Mouse (Mus musculus) stomach, embryonic 16.5 days (tissue): ENCODE data around the gene Disc1. TPM values are rescaled to one million over a fixed set of nuclear protein-coding genes. Genes with fewer than 3 reads are reported as not detected.

Experiments
- ATAC-seq: fragments of 200-750 bp; cut with Nextera tagmentation; 2 replicates; pipeline ENCODE4 v1.8.0; 2017; ENCODE audit warnings: moderate number of reproducible peaks, moderate TSS enrichment; ENCODE audit not compliant: insufficient read depth, low FRiP score
- H3K27ac ChIP-seq: fragments of 300-500 bp; sonication (generic); 2 replicates; pipeline ENCODE4 v1.5.1; 2014; ENCODE audit warnings: low read length
- H3K27me3 ChIP-seq: fragments of 300-500 bp; sonication (generic); 2 replicates; pipeline ENCODE4 v1.6.1; 2014; ENCODE audit warnings: low read length, control low read depth, mixed read lengths; ENCODE audit not compliant: control insufficient read depth, insufficient read depth
- H3K36me3 ChIP-seq: fragments of 300-500 bp; sonication (generic); 2 replicates; pipeline ENCODE4 v1.6.1; 2014; ENCODE audit warnings: low read length; ENCODE audit not compliant: control insufficient read depth, insufficient read depth
- H3K4me1 ChIP-seq: fragments of 300-500 bp; sonication (generic); 2 replicates; pipeline ENCODE4 v1.6.1; 2014; ENCODE audit warnings: low read length, control low read depth, mixed read lengths; ENCODE audit not compliant: control insufficient read depth, insufficient read depth
- H3K4me2 ChIP-seq: fragments of 300-500 bp; sonication (generic); 2 replicates; pipeline ENCODE4 v1.6.1; 2014; ENCODE audit warnings: low read depth, low read length, mixed read lengths
- H3K4me3 ChIP-seq: fragments of 300-500 bp; sonication (generic); replicated peaks from 2 replicates; pipeline ENCODE4 v1.5.1; 2014; ENCODE audit warnings: mild to moderate bottlenecking, low read length
- H3K9ac ChIP-seq: fragments of 300-500 bp; sonication (generic); 2 replicates; pipeline ENCODE4 v1.6.1; 2014; ENCODE audit warnings: low read length
- H3K9me3 ChIP-seq: fragments of 300-500 bp; sonication (generic); replicated peaks from 2 replicates; pipeline ENCODE4 v1.6.1; 2016; ENCODE audit warnings: low read length, control low read depth; ENCODE audit not compliant: control insufficient read depth
- WGBS: fragments of 180-500 bp; shearing (Covaris S2); extraction: QIAGEN DNeasy Blood & Tissue Kit; methylation state at CpG from one replicate; pipeline ENCODE4 v1.1.7; 2014; 5-methylcytosine and 5-hydroxymethylcytosine counted together
- polyA plus RNA-seq: library from polyadenylated mRNA; unstranded; fragments of >200 nt; fragmentation: Nextera tagmentation; extraction: Ambion mirVana; gene quantifications from 2 replicates; pipeline ENCODE4 v1.2.1, GENCODE M21; 2015

Disc1 gene
- polyA plus RNA-seq, 1 experiment from 2014 or later = 1.5 TPM

- Histone ChIP-seq H3K9ac (no peak overlapping the region), H3K27me3 (no peaks in the 10 kb centered on the region), H3K36me3 (no peaks in the 10 kb centered on the region), H3K4me2 (no peak overlapping the region), H3K4me3 (no peak overlapping the region), H3K9me3 (no peaks in the 10 kb centered on the region), H3K4me1 (no peaks in the 10 kb centered on the region), H3K27ac (no peak overlapping the region)
- ATAC-seq = no peak
- 66% methylated on average over 5 of the region's 5 CpGs for WGBS
These were observed 103.6 kb downstream of the Disc1 start for GRCm38 (mm10) chr8:125157641-125158005.

GRCm38 (mm10) chr8:125159387-125159786 lies 105.4 kb downstream of the Disc1 start:
- no peak for ATAC-seq
- Histone ChIP-seq H3K9ac (no peak overlapping the region), H3K27ac (no peak overlapping the region), H3K4me2 (no peak overlapping the region), H3K4me1 (no peaks in the 10 kb centered on the region), H3K36me3 (no peaks in the 10 kb centered on the region), H3K9me3 (no peaks in the 10 kb centered on the region), H3K4me3 (no peak overlapping the region), H3K27me3 (no peaks in the 10 kb centered on the region)
- 68% methylated on average over 12 of the region's 12 CpGs for WGBS

GRCm38 (mm10) chr8:125163491-125163890 lies 109.5 kb downstream of the Disc1 start:
- ATAC-seq = no peak

GRCm38 (mm10) chr8:125163906-125164305 lies 109.9 kb downstream of the Disc1 start:
- no peak overlapping the region for H3K4me3 ChIP-seq
- H3K27ac ChIP-seq = no peak overlapping the region
- H3K27me3 ChIP-seq = no peaks in the 10 kb centered on the region
- H3K9me3 ChIP-seq = no peaks in the 10 kb centered on the region
- H3K4me1 ChIP-seq = 0 out of 2 replicates have a peak, but pooled peaks cover 3% of the 10 kb centered on the region
- ATAC-seq = no peak
- WGBS = 72% methylated on average over 6 of the region's 6 CpGs
- no peak overlapping the region for H3K4me2 ChIP-seq
- no peak overlapping the region for H3K9ac ChIP-seq
- H3K36me3 ChIP-seq = no peaks in the 10 kb centered on the region

More at GRCm38 (mm10) chr8:125163491-125163890, 109.5 kb downstream of the Disc1 start:
- Histone ChIP-seq H3K4me2 (no peak overlapping the region), H3K36me3 (no peaks in the 10 kb centered on the region), H3K27me3 (no peaks in the 10 kb centered on the region), H3K9me3 (no peaks in the 10 kb centered on the region), H3K4me1 (0 out of 2 replicates have a peak, but pooled peaks cover 3% of the 10 kb centered on the region), H3K4me3 (no peak overlapping the region), H3K9ac (no peak overlapping the region), H3K27ac (no peak overlapping the region)
- 71% methylated on average over 10 of the region's 10 CpGs for WGBS

- 72% methylated on average over 11 of the region's 11 CpGs for WGBS
- Histone ChIP-seq H3K9ac (no peak overlapping the region), H3K27ac (no peak overlapping the region), H3K9me3 (no peaks in the 10 kb centered on the region), H3K36me3 (no peaks in the 10 kb centered on the region), H3K4me1 (0 out of 2 replicates have a peak, but pooled peaks cover 3% of the 10 kb centered on the region), H3K4me2 (no peak overlapping the region), H3K4me3 (no peak overlapping the region), H3K27me3 (no peaks in the 10 kb centered on the region)
- no peak for ATAC-seq
These were observed 111.8 kb downstream of the Disc1 start for GRCm38 (mm10) chr8:125165505-125166446.

- Histone ChIP-seq H3K4me1 (0 out of 2 replicates have a peak, but pooled peaks cover 3% of the 10 kb centered on the region), H3K9ac (no peak overlapping the region), H3K27me3 (no peaks in the 10 kb centered on the region), H3K9me3 (no peaks in the 10 kb centered on the region), H3K4me2 (no peak overlapping the region), H3K4me3 (no peak overlapping the region), H3K36me3 (no peaks in the 10 kb centered on the region), H3K27ac (no peak overlapping the region)
- 78% methylated on average over 6 of the region's 6 CpGs for WGBS
- no peak for ATAC-seq
These were observed 112.5 kb downstream of the Disc1 start for GRCm38 (mm10) chr8:125166545-125166944.

GRCm38 (mm10) chr8:125166988-125167387 lies 113.0 kb downstream of the Disc1 start:
- Histone ChIP-seq H3K4me2 (no peak overlapping the region), H3K4me1 (0 out of 2 replicates have a peak, but pooled peaks cover 3% of the 10 kb centered on the region), H3K4me3 (no peak overlapping the region), H3K9me3 (no peaks in the 10 kb centered on the region), H3K27ac (no peak overlapping the region), H3K9ac (no peak overlapping the region), H3K36me3 (no peaks in the 10 kb centered on the region), H3K27me3 (no peaks in the 10 kb centered on the region)
- ATAC-seq = no peak
- WGBS = 72% methylated on average over 9 of the region's 9 CpGs

GRCm38 (mm10) chr8:125169628-125170027 lies 115.6 kb downstream of the Disc1 start:
- Histone ChIP-seq H3K4me1 (peaks cover 6% of the 10 kb centered on the region; the same call in 1 of the 2 replicates), H3K27ac (no peak overlapping the region), H3K4me3 (no peak overlapping the region), H3K4me2 (no peak overlapping the region), H3K36me3 (no peaks in the 10 kb centered on the region), H3K9me3 (no peaks in the 10 kb centered on the region), H3K27me3 (no peaks in the 10 kb centered on the region), H3K9ac (no peak overlapping the region)
- 62% methylated on average over 3 of the region's 3 CpGs for WGBS
- no peak for ATAC-seq

GRCm38 (mm10) chr8:125171531-125171930 lies 117.5 kb downstream of the Disc1 start:
- peaks cover 10% of the 10 kb centered on the region; the same call in 1 of the 2 replicates for H3K4me1 ChIP-seq
- 81% methylated on average over 2 of the region's 2 CpGs for WGBS
- H3K4me2 ChIP-seq = no peak overlapping the region
- H3K36me3 ChIP-seq = no peaks in the 10 kb centered on the region
- no peak overlapping the region for H3K27ac ChIP-seq
- no peak for ATAC-seq
- H3K27me3 ChIP-seq = no peaks in the 10 kb centered on the region
- H3K9ac ChIP-seq = no peak overlapping the region
- H3K4me3 ChIP-seq = no peak overlapping the region
- no peaks in the 10 kb centered on the region for H3K9me3 ChIP-seq
